Mouse (Mus musculus): ENCODE data around the gene Saal1.

GRCm38 (mm10) chr7:46738561-46739460 is 28.3 kb upstream of the Saal1 start:
- no peak for TF ChIP-seq CTCF (IDR thresholded peaks at IDR 0.05)
- no peak for TF ChIP-seq POLR2A (IDR thresholded peaks at IDR 0.05; ENCODE audit: insufficient read depth, low read depth, low read length)

Data from heart, adult 2 months (tissue).